In genomic region chrX:61823604-61824003, GRCm38 (mm10) we compare ENCODE assay signal across 17 mouse cellular contexts.
DNase-seq lines count a peak whose midpoint lies in the region; ATAC-seq lines count a peak whose summit lies in the region.
"Had no signal": no experiment of that assay in that cellular context is flagged by ENCODE, and none has a peak within 500 bp of the region (broad histone marks: within the 10 kb centered on the region; RNA-seq: fewer than 3 reads in every experiment).

No protein-coding gene starts in this region.

- DNase-seq in frontal cortex, postnatal 25 days (ENCODE audit: low spot score in 2 of 2) = no peak
- peak; percentile 95 for DNase-seq in brain, adult 2 months (ENCODE audit: low read depth, low spot score)
- DNase-seq in cerebellum, adult 11 months = peak; percentile 40
- DNase-seq in cerebellum, postnatal 10 days = peak; percentile 55 to 58
- DNase-seq in neural tube, embryonic 10.5 days (ENCODE audit: extremely low spot score, low spot score) = no peak
- no peak for DNase-seq in ovary, postnatal 36 days (ENCODE audit: low spot score)
- DNase-seq: B cell, adult 2 months; gastrocnemius, postnatal 14 days; heart, adult 2 months; heart, postnatal 4 days; kidney, adult 8-10 months; kidney, postnatal 14 days; lung, adult 18-20 months; lung, postnatal 14 days; thymus, postnatal 14 days had no signal

- ATAC-seq in frontal cortex, adult (ENCODE audit: low TSS enrichment) = peak; percentile 55; the same call in 1 of the 2 replicates
- no peak for ATAC-seq in inflammation-experienced regulatory T-cells, adult 6 months

Comparison
In these comparisons a context has a peak if more than half of its experiments do, and no peak if none do; other contexts are left out.
1. DNase-seq: peak in brain, adult 2 months (single experiment), cerebellum, adult 11 months (single experiment) and cerebellum, postnatal 10 days (2 of 2); none in frontal cortex, postnatal 25 days (0 of 2), neural tube, embryonic 10.5 days (single experiment) and ovary, postnatal 36 days (single experiment).